Mouse (Mus musculus) liver, embryonic 15.5 days (tissue): Measurements from ENCODE around the gene Pom121. TPM values are rescaled to one million over a fixed set of nuclear protein-coding genes. Genes with fewer than 3 reads are reported as not detected.

Experiments used
- ATAC-seq: fragments of 200-750 bp; cut with Nextera tagmentation; 2 replicates; pipeline ENCODE4 v1.8.0; 2017; ENCODE audit warnings: moderate number of reproducible peaks, mild to moderate bottlenecking, moderate library complexity; ENCODE audit not compliant: insufficient read depth
- H3K27ac ChIP-seq: fragments of 300-500 bp; sonication (generic); replicated peaks from 2 replicates; pipeline ENCODE4 v1.5.1; 2015; ENCODE audit warnings: mild to moderate bottlenecking, inconsistent platforms
- H3K27me3 ChIP-seq: fragments of 300-500 bp; sonication (generic); 2 replicates; pipeline ENCODE4 v1.6.1; 2015; ENCODE audit warnings: mild to moderate bottlenecking, inconsistent platforms
- H3K36me3 ChIP-seq: fragments of 300-500 bp; sonication (generic); replicated peaks from 2 replicates; pipeline ENCODE4 v1.6.1; 2015; ENCODE audit warnings: moderate library complexity, mild to moderate bottlenecking, inconsistent platforms
- H3K4me1 ChIP-seq: fragments of 300-500 bp; sonication (generic); replicated peaks from 2 replicates; pipeline ENCODE4 v1.6.1; 2015; ENCODE audit warnings: inconsistent platforms
- H3K4me2 ChIP-seq: fragments of 300-500 bp; sonication (generic); 2 replicates; pipeline ENCODE4 v1.6.1; 2015; ENCODE audit warnings: moderate library complexity, mild to moderate bottlenecking, inconsistent platforms
- H3K4me3 ChIP-seq: fragments of 300-500 bp; sonication (generic); replicated peaks from 2 replicates; pipeline ENCODE4 v1.5.1; 2015; ENCODE audit warnings: mild to moderate bottlenecking, inconsistent platforms
- H3K9ac ChIP-seq: fragments of 300-500 bp; sonication (generic); 2 replicates; pipeline ENCODE4 v1.6.1; 2015; ENCODE audit warnings: moderate library complexity, mild to moderate bottlenecking, inconsistent platforms
- H3K9me3 ChIP-seq: fragments of 300-500 bp; sonication (generic); replicated peaks from 2 replicates; pipeline ENCODE4 v1.6.1; 2016; ENCODE audit warnings: inconsistent platforms
- WGBS: fragments of 180-500 bp; shearing (Covaris S2); methylation state at CpG from one replicate; pipeline ENCODE4 v1.1.7; 2015; ENCODE audit warnings: mixed read lengths; ENCODE audit not compliant: insufficient replicate concordance; 5-methylcytosine and 5-hydroxymethylcytosine counted together
- polyA plus RNA-seq: library from polyadenylated mRNA; unstranded; fragments of >200 nt; fragmentation: Nextera tagmentation; extraction: Ambion mirVana; gene quantifications from 2 replicates; pipeline ENCODE4 v1.2.1, GENCODE M21; 2015

Gene Pom121
- polyA plus RNA-seq, 1 experiment from 2014 or later, result 5.5 TPM

- 48% methylated on average over 6 of the region's 6 CpGs for WGBS
- Histone ChIP-seq H3K9ac (no peak overlapping the region), H3K4me2 (no peak overlapping the region), H3K27me3 (no peaks in the 10 kb centered on the region), H3K36me3 (no peaks in the 10 kb centered on the region), H3K9me3 (no peaks in the 10 kb centered on the region), H3K27ac (no peak overlapping the region), H3K4me3 (no peak overlapping the region), H3K4me1 (peaks cover 17% of the 10 kb centered on the region)
- no peak for ATAC-seq
These were observed 5.0 kb upstream of the Pom121 start for GRCm38 (mm10) chr5:135399382-135399781.

GRCm38 (mm10) chr5:135395826-135396225 is 1.5 kb upstream of the Pom121 start:
- Histone ChIP-seq H3K36me3 (peaks cover 16% of the 10 kb centered on the region), H3K4me1 (peaks cover 35% of the 10 kb centered on the region), H3K9ac (no peak overlapping the region), H3K4me3 (no peak overlapping the region), H3K4me2 (no peak overlapping the region; the same call in 1 of the 2 replicates), H3K9me3 (no peaks in the 10 kb centered on the region), H3K27me3 (no peaks in the 10 kb centered on the region), H3K27ac (0 out of 2 replicates have a peak overlapping the region, but pooled peaks have one; percentile 21)
- no peak for ATAC-seq
- 35% methylated on average over 5 of the region's 5 CpGs for WGBS

GRCm38 (mm10) chr5:135383771-135384170 is 10.6 kb downstream of the Pom121 start:
- Histone ChIP-seq H3K4me2 (no peak overlapping the region), H3K27ac (no peak overlapping the region), H3K4me1 (no peaks in the 10 kb centered on the region), H3K9me3 (no peaks in the 10 kb centered on the region), H3K36me3 (peaks cover 94% of the 10 kb centered on the region), H3K9ac (no peak overlapping the region), H3K27me3 (no peaks in the 10 kb centered on the region), H3K4me3 (no peak overlapping the region)
- no peak for ATAC-seq
- 80% methylated on average over 10 of the region's 10 CpGs for WGBS

- no peak overlapping the region for H3K9ac ChIP-seq
- no peaks in the 10 kb centered on the region for H3K9me3 ChIP-seq
- no peaks in the 10 kb centered on the region for H3K4me1 ChIP-seq
- 76% methylated on average over 7 of the region's 7 CpGs for WGBS
- H3K36me3 ChIP-seq, result peaks cover 94% of the 10 kb centered on the region
- no peak overlapping the region for H3K4me2 ChIP-seq
- H3K27me3 ChIP-seq, result no peaks in the 10 kb centered on the region
- no peak for ATAC-seq
- H3K27ac ChIP-seq, result no peak overlapping the region
- no peak overlapping the region for H3K4me3 ChIP-seq
These were observed 11.6 kb downstream of the Pom121 start for GRCm38 (mm10) chr5:135382746-135383145.

GRCm38 (mm10) chr5:135381356-135381925 is 12.9 kb downstream of the Pom121 start:
- Histone ChIP-seq H3K4me3 (no peak overlapping the region), H3K4me1 (no peaks in the 10 kb centered on the region), H3K27me3 (no peaks in the 10 kb centered on the region), H3K4me2 (no peak overlapping the region), H3K27ac (no peak overlapping the region), H3K9ac (no peak overlapping the region), H3K36me3 (peaks cover 94% of the 10 kb centered on the region), H3K9me3 (no peaks in the 10 kb centered on the region)
- ATAC-seq, result no peak
- WGBS, result 83% methylated on average over 10 of the region's 10 CpGs

GRCm38 (mm10) chr5:135380681-135381080 is 13.7 kb downstream of the Pom121 start:
- peaks cover 98% of the 10 kb centered on the region for H3K36me3 ChIP-seq
- H3K4me3 ChIP-seq, result no peak overlapping the region
- no peak overlapping the region for H3K4me2 ChIP-seq
- no peaks in the 10 kb centered on the region for H3K27me3 ChIP-seq
- no peak for ATAC-seq
- 77% methylated on average over 4 of the region's 4 CpGs for WGBS
- no peaks in the 10 kb centered on the region for H3K9me3 ChIP-seq
- no peak overlapping the region for H3K9ac ChIP-seq
- no peaks in the 10 kb centered on the region for H3K4me1 ChIP-seq
- no peak overlapping the region for H3K27ac ChIP-seq

- H3K27me3 ChIP-seq, result no peaks in the 10 kb centered on the region
- WGBS, result 61% methylated on average over 2 of the region's 2 CpGs
- H3K9me3 ChIP-seq, result no peaks in the 10 kb centered on the region
- no peak for ATAC-seq
- peaks cover 97% of the 10 kb centered on the region for H3K36me3 ChIP-seq
- no peaks in the 10 kb centered on the region for H3K4me1 ChIP-seq
- H3K27ac ChIP-seq, result no peak overlapping the region
- H3K4me2 ChIP-seq, result no peak overlapping the region
- H3K9ac ChIP-seq, result no peak overlapping the region
- no peak overlapping the region for H3K4me3 ChIP-seq
These were observed 18.0 kb downstream of the Pom121 start for GRCm38 (mm10) chr5:135376341-135376740.

GRCm38 (mm10) chr5:135375167-135375566 is 19.2 kb downstream of the Pom121 start:
- no peak for ATAC-seq

GRCm38 (mm10) chr5:135373601-135374000 is 20.7 kb downstream of the Pom121 start:
- Histone ChIP-seq H3K4me3 (no peak overlapping the region), H3K9ac (no peak overlapping the region), H3K4me2 (no peak overlapping the region), H3K36me3 (peaks cover 71% of the 10 kb centered on the region), H3K27ac (no peak overlapping the region), H3K9me3 (no peaks in the 10 kb centered on the region), H3K4me1 (peaks cover 17% of the 10 kb centered on the region), H3K27me3 (no peaks in the 10 kb centered on the region)
- 83% methylated on average over 5 of the region's 5 CpGs for whole genome bisulfite sequencing
- no peak for ATAC-seq

More at GRCm38 (mm10) chr5:135375167-135375566, 19.2 kb downstream of the Pom121 start:
- peaks cover 8% of the 10 kb centered on the region for H3K4me1 ChIP-seq
- no peaks in the 10 kb centered on the region for H3K27me3 ChIP-seq
- H3K4me2 ChIP-seq, result no peak overlapping the region
- H3K27ac ChIP-seq, result no peak overlapping the region
- no peak overlapping the region for H3K9ac ChIP-seq
- no peak overlapping the region for H3K4me3 ChIP-seq
- H3K9me3 ChIP-seq, result no peaks in the 10 kb centered on the region
- WGBS, result 77% methylated on average over 8 of the region's 8 CpGs
- peaks cover 86% of the 10 kb centered on the region for H3K36me3 ChIP-seq

GRCm38 (mm10) chr5:135371195-135371594 is 23.2 kb downstream of the Pom121 start:
- H3K27ac ChIP-seq, result no peak overlapping the region
- H3K9ac ChIP-seq, result no peak overlapping the region
- 83% methylated on average over 13 of the region's 13 CpGs for WGBS
- H3K4me3 ChIP-seq, result no peak overlapping the region
- peaks cover 47% of the 10 kb centered on the region for H3K36me3 ChIP-seq
- no peaks in the 10 kb centered on the region for H3K27me3 ChIP-seq
- no peaks in the 10 kb centered on the region for H3K9me3 ChIP-seq
- H3K4me2 ChIP-seq, result peak overlapping the region; percentile 90; the same call in 1 of the 2 replicates
- peaks cover 17% of the 10 kb centered on the region for H3K4me1 ChIP-seq
- no peak for ATAC-seq

- H3K27ac ChIP-seq, result peak within 1 kb of the TSS; percentile 80
- ATAC-seq, result peak; percentile 77
- under 1% methylated on average over 64 of the region's 64 CpGs for WGBS
- H3K9me3 ChIP-seq, result no peaks in the 10 kb centered on the region
- peaks cover 17% of the 10 kb centered on the region for H3K4me1 ChIP-seq
- H3K27me3 ChIP-seq, result no peaks in the 10 kb centered on the region
- peaks cover 35% of the 10 kb centered on the region for H3K36me3 ChIP-seq
- peak within 1 kb of the TSS; percentile 80 for H3K4me3 ChIP-seq
- peak within 1 kb of the TSS; percentile 82 for H3K9ac ChIP-seq
- H3K4me2 ChIP-seq, result peak within 1 kb of the TSS; percentile 90
These were observed 24.3 kb downstream of the Pom121 start, which contains the start of gene Nsun5 for GRCm38 (mm10) chr5:135369787-135370654. Gene Nsun5, plus strand, starts transcription at chr5:135369953.
